Mouse (Mus musculus): ENCODE measurements around the gene Tshr.

DNA sequence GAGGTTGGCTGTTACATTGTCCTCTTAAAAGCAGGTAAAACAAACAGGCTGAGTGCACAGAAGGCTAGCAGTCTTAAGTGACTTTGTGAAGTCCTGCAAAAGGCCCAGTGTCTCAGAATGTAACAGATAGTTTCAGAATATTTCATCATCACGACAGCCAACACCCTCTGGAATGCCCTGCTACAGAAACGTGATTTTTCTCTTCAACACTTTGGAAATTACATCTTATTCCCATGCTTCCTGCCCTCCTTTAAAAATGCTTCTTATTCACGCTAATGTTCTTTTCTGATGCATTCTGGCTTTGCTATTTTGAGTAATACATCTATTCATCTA is 111.8 kb downstream of the Tshr start:
- TF ChIP-seq POLR2A (IDR thresholded peaks at IDR 0.05; ENCODE audit: low read depth, low read length) (no peak), CTCF (IDR thresholded peaks at IDR 0.05; ENCODE audit: extremely low read depth, insufficient read depth, insufficient read length, insufficient replicate concordance) (no peak)

Data from spleen, adult 2 months (tissue).